Mouse (Mus musculus) limb, embryonic 10.5 days (tissue): ENCODE measurements around the gene 2210016F16Rik. TPM values are rescaled to one million over a fixed set of nuclear protein-coding genes. Genes with fewer than 3 reads are reported as not detected.
A peak's percentile ranks its signal among the peaks of the same experiment; 100 is the strongest.
"Not testable (repeated sequence)": the region's sequence is repeated elsewhere in the genome, so short reads cannot be mapped to it uniquely, and the experiment has no call there.

ENCODE experiments used
- DNase-seq: peaks from one replicate; pipeline ENCODE4 v3.0.0-alpha.2; 2017; ENCODE audit warnings: low spot score
- H3K27ac ChIP-seq: fragments of 300-500 bp; sonication (generic); 2 replicates; pipeline ENCODE4 v1.5.1; 2016; ENCODE audit warnings: mild to moderate bottlenecking
- H3K27me3 ChIP-seq: fragments of 300-500 bp; sonication (generic); 2 replicates; pipeline ENCODE4 v1.6.1; 2016; ENCODE audit warnings: low read depth, mild to moderate bottlenecking; ENCODE audit not compliant: poor library complexity, severe bottlenecking
- H3K36me3 ChIP-seq: fragments of 300-500 bp; sonication (generic); 2 replicates; pipeline ENCODE4 v1.6.1; 2016; ENCODE audit warnings: mild to moderate bottlenecking, moderate library complexity
- H3K4me1 ChIP-seq: fragments of 300-500 bp; sonication (generic); 2 replicates; pipeline ENCODE4 v1.6.1; 2016
- H3K4me3 ChIP-seq: fragments of 300-500 bp; sonication (generic); 2 replicates; pipeline ENCODE4 v1.5.1; 2016; ENCODE audit warnings: mild to moderate bottlenecking, moderate library complexity
- H3K9me3 ChIP-seq: fragments of 300-500 bp; sonication (generic); replicated peaks from 2 replicates; pipeline ENCODE4 v1.6.1; 2016; ENCODE audit warnings: mild to moderate bottlenecking
- whole genome bisulfite sequencing: fragments of 180-500 bp; shearing (Covaris S2); methylation state at CpG from one replicate; pipeline ENCODE4 v1.1.7; 2016; 5-methylcytosine and 5-hydroxymethylcytosine counted together
- polyA plus RNA-seq: library from polyadenylated mRNA; unstranded; fragments of >200 nt; fragmentation: Nextera tagmentation; extraction: Ambion mirVana; gene quantifications from 2 replicates; pipeline ENCODE4 v1.2.1, GENCODE M21; 2016

2210016F16Rik gene
- polyA plus RNA-seq: 23.5 and 24.5 TPM in 2 replicates

GRCm38 (mm10) chr13:58384779-58385546 lies at the start of gene 2210016F16Rik:
2210016F16Rik (minus strand) TSS chr13:58385225.
- WGBS: 4% methylated on average over 76 of the region's 80 CpGs
- H3K9me3 ChIP-seq: peaks cover 12% of the 10 kb centered on the region
- peak; percentile 83 for DNase-seq
- no peaks in the 10 kb centered on the region for H3K27me3 ChIP-seq
- peak within 1 kb of the TSS; percentile 90 for H3K27ac ChIP-seq
- peaks cover 15% of the 10 kb centered on the region for H3K4me1 ChIP-seq
- peak within 1 kb of the TSS; percentile 87 for H3K4me3 ChIP-seq
- H3K36me3 ChIP-seq: peaks cover 36% of the 10 kb centered on the region

GRCm38 (mm10) chr13:58423061-58423660 lies 38.1 kb upstream of the 2210016F16Rik start:
- H3K4me3 ChIP-seq: no peak overlapping the region
- H3K27ac ChIP-seq: no peak overlapping the region
- no peaks in the 10 kb centered on the region for H3K36me3 ChIP-seq
- 71% methylated on average over 10 of the region's 10 CpGs for WGBS
- no peaks in the 10 kb centered on the region for H3K9me3 ChIP-seq
- DNase-seq: peak; percentile 4
- no peaks in the 10 kb centered on the region for H3K4me1 ChIP-seq
- no peaks in the 10 kb centered on the region for H3K27me3 ChIP-seq

GRCm38 (mm10) chr13:58422242-58422641 lies 37.2 kb upstream of the 2210016F16Rik start:
- no peak overlapping the region for H3K27ac ChIP-seq
- no peaks in the 10 kb centered on the region for H3K36me3 ChIP-seq
- H3K27me3 ChIP-seq: no peaks in the 10 kb centered on the region
- H3K9me3 ChIP-seq: no peaks in the 10 kb centered on the region
- no peaks in the 10 kb centered on the region for H3K4me1 ChIP-seq
- 87% methylated on average over 4 of the region's 4 CpGs for WGBS
- no peak overlapping the region for H3K4me3 ChIP-seq
- DNase-seq: no peak

GRCm38 (mm10) chr13:58421026-58421425 lies 36.0 kb upstream of the 2210016F16Rik start:
- H3K27me3 ChIP-seq: no peaks in the 10 kb centered on the region
- H3K4me1 ChIP-seq: 0 out of 2 replicates have a peak, but pooled peaks cover 2% of the 10 kb centered on the region
- H3K27ac ChIP-seq: no peak overlapping the region
- DNase-seq: peak; percentile 9
- WGBS: 80% methylated on average over 4 of the region's 4 CpGs
- H3K36me3 ChIP-seq: no peaks in the 10 kb centered on the region
- H3K9me3 ChIP-seq: no peaks in the 10 kb centered on the region
- no peak overlapping the region for H3K4me3 ChIP-seq

- Histone ChIP-seq H3K4me3 (no peak overlapping the region), H3K4me1 (0 out of 2 replicates have a peak, but pooled peaks cover 6% of the 10 kb centered on the region)
- WGBS: 97% methylated on average over 1 of the region's 1 CpGs
Measured at GRCm38 (mm10) chr13:58419266-58419665, 34.2 kb upstream of the 2210016F16Rik start.

GRCm38 (mm10) chr13:58418656-58419055 lies 33.6 kb upstream of the 2210016F16Rik start:
- DNase-seq: no peak
- 91% methylated on average over 4 of the region's 4 CpGs for WGBS
- Histone ChIP-seq H3K9me3 (no peaks in the 10 kb centered on the region), H3K36me3 (no peaks in the 10 kb centered on the region), H3K27ac (no peak overlapping the region), H3K4me3 (no peak overlapping the region), H3K27me3 (no peaks in the 10 kb centered on the region), H3K4me1 (0 out of 2 replicates have a peak, but pooled peaks cover 6% of the 10 kb centered on the region)

More at GRCm38 (mm10) chr13:58419266-58419665, 34.2 kb upstream of the 2210016F16Rik start:
- no peak for DNase-seq
- Histone ChIP-seq H3K36me3 (no peaks in the 10 kb centered on the region), H3K9me3 (no peaks in the 10 kb centered on the region), H3K27ac (no peak overlapping the region), H3K27me3 (no peaks in the 10 kb centered on the region)

GRCm38 (mm10) chr13:58415838-58416237 lies 30.8 kb upstream of the 2210016F16Rik start:
- H3K27me3 ChIP-seq: no peaks in the 10 kb centered on the region
- H3K9me3 ChIP-seq: no peaks in the 10 kb centered on the region
- no peak overlapping the region for H3K4me3 ChIP-seq
- H3K4me1 ChIP-seq: 0 out of 2 replicates have a peak, but pooled peaks cover 6% of the 10 kb centered on the region
- peaks cover 20% of the 10 kb centered on the region for H3K36me3 ChIP-seq
- WGBS: 78% methylated on average over 5 of the region's 5 CpGs
- no peak overlapping the region for H3K27ac ChIP-seq
- no peak for DNase-seq

- no peaks in the 10 kb centered on the region for H3K27me3 ChIP-seq
- 77% methylated on average over 6 of the region's 6 CpGs for WGBS
- H3K27ac ChIP-seq: no peak overlapping the region
- no peak for DNase-seq
- 0 out of 2 replicates have a peak, but pooled peaks cover 6% of the 10 kb centered on the region for H3K4me1 ChIP-seq
- no peak overlapping the region for H3K4me3 ChIP-seq
- H3K9me3 ChIP-seq: no peaks in the 10 kb centered on the region
- H3K36me3 ChIP-seq: peaks cover 25% of the 10 kb centered on the region
Measured at GRCm38 (mm10) chr13:58415374-58415773, 30.3 kb upstream of the 2210016F16Rik start.

GRCm38 (mm10) chr13:58411073-58411472 lies 26.0 kb upstream of the 2210016F16Rik start:
- H3K9me3 ChIP-seq: no peaks in the 10 kb centered on the region
- H3K4me1 ChIP-seq: 0 out of 2 replicates have a peak, but pooled peaks cover 5% of the 10 kb centered on the region
- DNase-seq: no peak
- H3K27ac ChIP-seq: no peak overlapping the region
- WGBS: 94% methylated on average over 4 of the region's 4 CpGs
- H3K4me3 ChIP-seq: no peak overlapping the region
- peaks cover 44% of the 10 kb centered on the region for H3K36me3 ChIP-seq
- H3K27me3 ChIP-seq: no peaks in the 10 kb centered on the region

GRCm38 (mm10) chr13:58403243-58403642 lies 18.2 kb upstream of the 2210016F16Rik start, which contains the start of gene Hnrnpk:
Hnrnpk (minus strand) TSS chr13:58403343.
- Histone ChIP-seq H3K27ac (peak within 1 kb of the TSS; percentile 100), H3K36me3 (peaks cover 33% of the 10 kb centered on the region), H3K4me3 (peak within 1 kb of the TSS; percentile 97)
- not testable (repeated sequence) for DNase-seq, H3K4me1 ChIP-seq, H3K27me3 ChIP-seq, H3K9me3 ChIP-seq
- 9% methylated on average over 17 of the region's 17 CpGs for WGBS

- peaks cover 39% of the 10 kb centered on the region for H3K36me3 ChIP-seq
- H3K9me3 ChIP-seq: no peaks in the 10 kb centered on the region
- peak overlapping the region; percentile 97 for H3K4me3 ChIP-seq
- H3K4me1 ChIP-seq: 0 out of 2 replicates have a peak, but pooled peaks cover 8% of the 10 kb centered on the region
- H3K27me3 ChIP-seq: no peaks in the 10 kb centered on the region
- H3K27ac ChIP-seq: peak overlapping the region; percentile 100
- DNase-seq: no peak
- under 1% methylated on average over 47 of the region's 48 CpGs for WGBS
Measured at GRCm38 (mm10) chr13:58402744-58403110, 17.7 kb upstream of the 2210016F16Rik start.

- under 1% methylated on average over 91 of the region's 91 CpGs for WGBS
- H3K27ac ChIP-seq: peak within 1 kb of the TSS; percentile 100
- no peaks in the 10 kb centered on the region for H3K9me3 ChIP-seq
- peak within 1 kb of the TSS; percentile 97 for H3K4me3 ChIP-seq
- H3K36me3 ChIP-seq: peaks cover 39% of the 10 kb centered on the region
- peak; percentile 98 for DNase-seq
- no peaks in the 10 kb centered on the region for H3K27me3 ChIP-seq
- 0 out of 2 replicates have a peak, but pooled peaks cover 8% of the 10 kb centered on the region for H3K4me1 ChIP-seq
Measured at GRCm38 (mm10) chr13:58402003-58402743, 17.1 kb upstream of the 2210016F16Rik start, which contains the start of gene Rmi1. Rmi1 (plus strand) TSS chr13:58402248.
